Mouse (Mus musculus) mature B cell (primary cell): ENCODE measurements around the gene Ccnl2.
"Not testable (repeated sequence)": the region's sequence is repeated elsewhere in the genome, so short reads cannot be mapped to it uniquely, and the experiment has no call there.

Experiments
- in situ Hi-C: fragments of 300-500 bp; cut with MboI; formaldehyde crosslinking; loops from 2 replicates; pipeline ENCODE4 v1.14.3; 2019

Ccnl2 gene

DNA sequence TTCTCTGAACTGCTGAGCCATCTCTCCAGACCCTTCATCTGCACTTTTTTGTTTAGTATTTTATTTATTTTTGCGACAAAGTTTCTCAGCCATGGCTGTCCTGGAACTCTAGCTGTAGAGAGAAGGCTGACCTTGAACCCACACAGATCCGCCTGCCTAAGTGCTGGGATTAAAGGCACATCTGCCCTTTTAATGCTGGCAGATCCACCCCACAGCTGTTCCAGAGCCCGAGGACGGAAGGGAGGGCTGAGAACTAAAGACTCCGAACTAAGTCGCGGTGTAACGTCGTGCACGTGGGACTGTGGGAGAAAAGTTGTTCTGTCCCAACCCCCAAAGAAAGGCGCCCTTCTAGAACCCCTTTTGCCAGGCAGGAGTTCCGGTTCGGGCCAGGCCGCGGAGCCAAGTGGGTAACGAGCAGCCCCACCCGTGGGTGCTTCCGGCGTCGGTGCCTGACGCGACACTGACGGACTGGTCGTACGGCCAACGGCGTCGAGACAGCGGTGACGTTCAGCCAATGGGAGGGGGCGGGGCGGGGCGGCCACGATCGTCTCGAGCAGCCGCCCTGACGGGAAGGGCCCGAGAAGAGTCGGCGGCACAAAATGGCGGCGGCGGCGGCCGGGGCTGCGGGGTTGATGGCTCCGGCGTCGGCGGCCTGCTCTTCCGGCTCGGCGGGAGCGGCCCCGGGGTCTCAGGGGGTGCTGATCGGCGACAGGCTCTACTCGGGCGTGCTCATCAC lies at the start of gene Ccnl2:
Gene Ccnl2 (plus strand): TSS at position 561 of the 736 bp plus-strand sequence.
- in situ Hi-C loops = no loop called here

DNA sequence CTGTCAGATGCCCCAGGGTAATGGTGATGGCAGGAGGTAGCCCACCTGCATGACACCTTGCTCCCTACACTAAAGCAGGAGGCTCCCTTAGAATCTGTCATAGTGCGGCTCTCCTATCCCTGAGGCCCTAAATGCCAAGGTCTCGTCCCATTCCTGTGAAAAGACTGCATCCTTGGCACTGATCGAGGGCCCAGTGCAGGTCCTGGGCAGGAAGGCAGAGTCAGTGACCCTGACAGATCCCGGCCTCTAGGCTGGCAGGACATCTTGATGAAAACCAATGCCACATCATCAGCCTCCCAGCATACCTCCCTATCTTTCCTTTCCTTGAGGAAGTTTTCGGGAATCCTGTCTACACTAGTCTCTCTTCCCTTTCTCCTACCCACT lies 42.8 kb upstream of the Ccnl2 start:
- in situ Hi-C loops = loop anchor here (5.0 to 10.0 kb wide), 2 partner anchors 37 to 55 kb away; partner anchors contain the start of gene Tmem240

DNA sequence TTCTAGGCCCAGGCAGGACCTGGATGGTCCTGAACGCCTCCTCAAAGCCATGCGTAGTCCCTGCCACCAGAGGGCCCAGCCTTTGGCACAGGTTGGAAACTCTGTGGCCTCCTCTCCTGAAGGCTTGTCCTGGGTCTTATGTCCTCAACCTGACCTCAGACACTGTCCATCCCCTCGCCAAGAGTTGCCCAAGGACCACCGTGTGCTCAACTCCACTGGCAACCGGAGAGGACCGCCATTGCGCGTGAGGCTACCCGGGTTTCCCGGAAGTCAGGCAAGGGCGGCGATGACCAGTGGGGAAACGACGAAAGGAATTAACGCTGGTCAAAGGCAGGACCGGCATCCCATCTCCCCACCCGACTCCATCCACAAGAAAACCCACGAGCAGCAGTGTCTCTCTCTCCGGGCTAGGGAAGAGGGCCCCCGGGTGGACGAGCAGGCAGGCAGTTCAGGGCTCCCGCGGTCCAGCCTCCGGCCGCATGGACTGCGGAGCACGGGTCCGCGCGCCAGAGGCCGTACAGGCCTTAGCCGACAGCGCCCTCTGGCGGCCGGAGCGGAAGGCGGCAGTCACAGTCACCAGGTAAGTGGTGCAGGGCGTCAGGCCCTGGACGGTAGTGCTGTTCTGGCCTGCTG lies 42.3 kb upstream of the Ccnl2 start:
- in situ Hi-C loops = loop anchor here (5.0 to 10.0 kb wide), 2 partner anchors 38 to 55 kb away; partner anchors contain the start of gene Tmem240

DNA sequence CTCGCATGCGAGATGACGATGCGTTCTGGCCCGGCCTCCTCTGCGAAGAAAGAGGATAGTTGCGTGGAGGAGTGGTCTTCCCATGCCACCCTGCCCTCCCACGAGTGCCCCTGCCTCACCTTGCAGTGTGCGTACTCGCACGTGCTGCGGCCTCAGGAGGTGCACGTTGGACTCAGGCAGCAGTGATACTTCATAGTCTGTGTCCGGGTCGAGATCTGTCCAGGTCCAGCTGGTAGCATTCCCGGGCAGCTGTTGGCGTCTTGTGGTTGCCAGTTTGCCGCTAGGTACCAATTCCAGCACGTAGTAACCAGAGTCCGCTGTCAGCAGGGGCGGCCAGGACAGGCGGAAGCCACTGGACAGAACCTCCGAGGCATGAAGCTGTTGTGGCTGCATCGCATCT lies 41.7 kb upstream of the Ccnl2 start:
- in situ Hi-C loops = no loop called here

DNA sequence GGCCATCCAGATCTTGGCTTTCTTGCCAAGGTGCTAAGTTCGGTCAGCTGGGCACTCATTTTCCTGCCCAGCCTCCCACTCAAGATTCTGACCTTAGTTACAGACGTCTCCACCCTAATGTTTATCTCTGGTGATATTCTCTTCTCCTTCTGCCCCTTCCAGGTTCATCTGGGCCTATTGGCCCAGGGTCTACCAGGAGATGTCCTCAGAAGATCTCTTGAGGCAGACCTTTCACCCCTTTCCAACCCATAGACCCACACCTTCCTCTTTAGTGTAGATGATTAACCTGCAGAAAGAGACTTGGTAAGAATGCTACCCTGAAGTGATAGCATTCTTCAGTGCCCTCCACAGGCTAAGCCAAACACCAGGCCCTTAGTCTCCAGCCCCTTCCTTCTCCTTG lies 40.6 kb upstream of the Ccnl2 start:
- in situ Hi-C loops = no loop called here

DNA sequence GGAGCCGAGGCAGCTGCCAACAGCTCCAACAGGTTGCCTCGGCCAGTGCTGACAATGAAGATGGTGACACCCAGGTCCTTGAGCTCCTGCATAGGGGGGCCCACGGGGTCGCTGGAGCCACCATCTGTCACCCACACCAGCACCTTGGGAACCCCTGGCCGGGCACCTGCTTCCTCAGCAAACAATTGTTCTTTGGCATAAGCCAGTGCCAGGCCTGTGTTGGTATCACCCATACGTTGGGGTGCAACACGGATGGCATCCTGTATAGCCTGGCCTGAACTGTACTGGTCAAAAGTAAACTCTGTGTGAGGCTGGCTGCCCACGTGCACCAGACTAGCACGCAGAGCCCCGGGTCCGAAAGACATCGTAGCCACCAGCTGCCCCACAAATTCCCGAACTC lies 39.5 kb upstream of the Ccnl2 start:
- in situ Hi-C loops = no loop called here

DNA sequence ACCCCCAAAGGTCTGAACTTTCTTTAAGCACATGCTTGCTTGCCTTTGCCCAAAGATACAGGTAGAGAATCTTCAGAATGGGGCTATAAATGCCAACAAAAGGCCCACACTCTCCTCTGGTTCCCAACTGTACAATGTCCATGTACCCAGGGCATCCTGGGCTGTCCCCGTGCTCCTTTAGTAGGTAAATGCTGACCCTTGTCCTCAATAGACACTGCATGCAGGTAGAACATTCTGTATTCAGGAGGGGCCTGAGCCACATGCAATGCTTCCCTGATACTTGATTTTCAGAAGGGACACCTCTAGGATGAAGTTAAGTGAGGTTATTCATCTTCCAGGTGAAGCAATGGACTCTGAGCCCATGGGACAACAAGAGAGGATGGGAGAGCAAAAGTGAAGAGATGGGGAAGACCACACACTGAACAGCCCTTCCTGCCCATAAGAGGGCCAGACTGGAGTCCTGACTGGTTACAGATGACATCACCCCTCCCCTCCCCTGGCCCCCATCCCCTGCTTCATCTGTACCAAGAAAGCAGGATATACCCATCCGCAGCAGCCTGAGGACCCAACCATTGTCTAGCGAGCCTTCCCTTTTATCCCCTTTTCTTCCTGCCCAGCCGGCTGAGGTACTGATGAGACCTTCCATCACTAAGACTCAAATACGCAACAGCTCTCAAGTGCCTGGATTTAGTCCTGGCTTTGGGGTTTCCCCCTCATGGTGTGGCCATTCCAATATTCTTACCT lies 38.8 kb upstream of the Ccnl2 start:
- in situ Hi-C loops = no loop called here

DNA sequence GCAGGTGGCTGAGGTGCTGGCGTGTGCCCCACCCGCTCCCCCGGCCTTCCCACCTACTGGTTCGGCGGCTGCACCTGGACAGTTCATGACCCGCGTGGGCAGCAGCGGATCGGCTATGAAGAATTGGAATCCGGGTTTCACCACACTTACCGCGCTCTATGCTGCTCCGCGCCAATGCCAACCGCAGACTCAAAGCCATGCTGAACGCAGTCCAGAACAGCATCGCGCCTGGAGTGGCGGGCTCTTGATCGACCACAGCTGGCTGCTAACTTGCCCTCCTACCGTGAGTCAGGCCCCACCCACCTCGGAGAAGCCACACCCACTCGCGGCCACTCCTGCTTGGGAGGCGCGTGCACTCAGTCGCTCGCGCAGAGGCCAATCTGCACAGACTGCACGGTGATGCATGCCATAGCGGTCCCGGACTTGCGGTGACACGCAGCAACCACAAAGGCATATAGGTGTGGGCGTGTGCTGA lies 38.0 kb upstream of the Ccnl2 start, which contains the start of gene Vwa1:
Gene Vwa1 (minus strand): TSS at position 419 of the 475 bp plus-strand sequence.
- in situ Hi-C loops = no loop called here

DNA sequence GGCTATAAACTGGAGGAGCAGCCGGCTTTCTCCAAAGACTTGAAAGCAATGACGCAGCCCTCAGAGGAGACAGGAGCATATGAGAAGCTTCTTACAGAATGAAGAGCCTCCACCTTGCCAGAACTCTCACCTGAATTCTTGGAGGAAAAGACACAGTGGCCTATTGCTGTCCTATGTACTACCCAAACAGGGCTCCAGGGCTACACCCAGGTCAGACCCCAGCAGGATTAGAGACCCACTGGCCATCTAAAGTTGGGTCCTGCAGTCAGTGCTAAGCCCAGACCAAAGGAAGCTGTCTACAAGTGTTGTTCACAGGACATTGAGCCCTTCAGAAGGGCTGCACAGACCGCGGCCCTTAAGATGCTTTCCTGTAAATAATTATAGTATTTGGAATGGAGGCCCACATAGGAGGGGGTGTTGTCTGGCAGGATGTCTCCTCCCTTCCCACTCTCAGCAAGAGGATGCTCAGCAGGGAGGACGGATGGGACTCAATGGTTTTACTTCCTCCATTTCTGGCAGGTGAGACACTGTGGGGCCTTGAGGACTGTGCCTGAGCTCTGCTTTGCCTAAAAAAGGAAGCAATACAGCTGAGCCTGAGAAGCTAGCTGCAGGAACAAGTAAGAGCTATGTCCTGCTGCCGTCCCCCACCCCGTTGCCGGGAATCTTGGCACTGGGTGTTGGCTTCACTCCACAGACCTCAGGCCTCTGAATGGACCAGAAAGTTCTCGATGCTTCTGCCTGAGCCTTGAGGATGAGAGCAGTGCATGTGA lies 37.1 kb upstream of the Ccnl2 start:
- in situ Hi-C loops = no loop called here

DNA sequence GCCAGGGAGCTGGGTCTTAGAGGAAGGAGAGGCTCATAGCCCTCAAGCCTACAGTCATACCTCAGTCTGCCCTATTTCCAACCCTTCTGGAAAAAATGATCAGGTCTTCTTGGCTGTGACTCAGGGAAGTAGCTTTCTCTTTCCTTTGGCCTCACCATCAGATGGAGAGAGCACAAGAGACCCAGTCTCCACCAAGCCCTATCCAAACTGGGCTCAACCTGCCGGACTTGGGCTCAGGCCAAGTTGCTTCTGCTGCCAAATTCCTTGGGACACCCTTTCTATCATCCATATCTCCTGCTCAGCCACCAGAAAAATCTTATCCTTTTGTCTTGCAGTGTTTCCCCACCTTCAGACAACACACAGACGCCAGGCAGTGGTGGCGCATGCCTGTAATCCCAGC lies 36.4 kb upstream of the Ccnl2 start:
- in situ Hi-C loops = no loop called here

DNA sequence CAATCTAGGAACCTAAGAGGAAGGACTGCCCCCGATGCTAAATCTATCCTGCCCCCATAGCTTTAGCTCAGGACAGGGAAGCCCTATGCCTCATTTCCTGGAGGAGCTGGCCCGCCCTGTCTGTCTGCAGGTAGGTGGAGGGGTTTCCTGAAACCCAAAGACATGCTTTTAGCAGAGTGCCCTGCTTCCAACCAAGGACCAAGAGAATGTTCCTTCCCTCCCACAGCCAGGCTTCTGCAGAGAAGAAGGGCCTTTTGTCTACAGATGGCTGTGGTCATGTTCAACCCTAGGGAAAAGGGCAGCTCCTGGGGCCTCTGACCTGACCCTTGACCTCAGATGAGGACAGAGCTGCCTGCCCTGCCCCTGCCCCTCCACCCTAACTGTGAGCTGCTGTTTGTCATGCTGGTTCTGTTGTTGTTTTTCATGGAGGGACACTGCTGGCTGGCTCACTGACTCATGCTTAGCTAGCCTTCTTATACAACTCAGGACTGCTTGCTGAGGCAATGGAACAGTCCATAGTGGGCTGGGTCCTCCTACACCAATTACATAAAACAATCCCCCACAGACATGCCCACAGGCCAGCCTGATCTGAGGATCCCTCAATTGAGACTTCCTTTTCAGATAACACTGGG lies 35.5 kb upstream of the Ccnl2 start:
- in situ Hi-C loops = no loop called here

DNA sequence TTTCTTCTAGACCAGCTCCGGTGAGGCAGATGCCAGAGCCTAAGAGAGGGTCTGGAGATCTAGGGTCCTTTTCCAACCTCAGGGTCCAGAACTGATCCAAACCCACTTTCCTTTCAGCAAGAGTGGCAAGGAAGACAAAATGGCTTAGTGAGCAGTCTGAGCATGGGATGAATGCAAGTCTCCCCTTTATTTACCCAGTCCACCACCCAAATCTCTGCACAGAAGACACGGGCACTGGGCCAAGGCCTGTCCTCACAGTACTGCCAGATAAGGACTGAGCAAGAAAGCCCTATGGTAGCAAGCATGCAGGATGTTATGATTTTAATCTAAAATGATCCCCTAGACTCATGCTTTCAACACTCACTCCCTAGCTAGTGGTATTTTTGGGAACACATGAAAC lies 34.5 kb upstream of the Ccnl2 start:
- in situ Hi-C loops = no loop called here

DNA sequence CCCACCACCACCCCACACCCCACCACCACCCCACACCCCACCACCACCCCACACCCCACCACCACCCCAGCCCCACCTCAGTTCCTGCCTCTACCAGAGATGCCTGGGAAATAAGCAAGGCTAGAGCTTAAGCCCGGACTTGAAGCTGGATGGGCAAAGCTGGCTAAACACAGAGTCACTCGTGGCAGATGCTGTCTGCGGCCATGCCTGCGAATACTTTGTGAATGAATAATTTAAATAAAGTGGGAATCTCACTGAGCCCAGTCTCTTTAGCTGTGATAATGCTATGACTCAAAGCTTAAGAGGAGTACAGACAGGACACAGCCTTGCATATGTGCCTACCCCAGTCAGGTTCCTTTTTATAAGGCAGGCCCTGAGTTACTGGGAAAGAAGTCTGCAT lies 32.8 kb upstream of the Ccnl2 start:
- in situ Hi-C loops = no loop called here

DNA sequence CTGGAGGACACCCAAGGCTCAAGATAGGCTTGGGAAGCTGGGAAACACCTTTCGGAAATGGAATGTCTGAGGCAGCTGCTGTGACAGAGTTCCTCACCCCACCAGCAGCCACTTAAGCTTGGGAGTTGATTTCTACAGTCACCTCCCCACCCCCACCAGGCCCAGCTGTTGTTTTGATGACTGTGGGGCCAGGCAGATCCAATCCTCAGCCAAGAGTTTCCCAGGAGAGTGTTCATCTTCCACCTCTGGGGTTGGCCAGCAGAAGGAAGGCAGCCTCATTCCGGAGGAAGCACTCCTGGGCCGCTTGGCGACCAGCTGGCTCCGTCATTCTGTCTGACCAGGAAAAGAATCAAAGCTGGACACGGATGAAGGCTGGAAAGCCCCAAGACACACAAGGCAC lies 31.4 kb upstream of the Ccnl2 start:
- in situ Hi-C loops = no loop called here

DNA sequence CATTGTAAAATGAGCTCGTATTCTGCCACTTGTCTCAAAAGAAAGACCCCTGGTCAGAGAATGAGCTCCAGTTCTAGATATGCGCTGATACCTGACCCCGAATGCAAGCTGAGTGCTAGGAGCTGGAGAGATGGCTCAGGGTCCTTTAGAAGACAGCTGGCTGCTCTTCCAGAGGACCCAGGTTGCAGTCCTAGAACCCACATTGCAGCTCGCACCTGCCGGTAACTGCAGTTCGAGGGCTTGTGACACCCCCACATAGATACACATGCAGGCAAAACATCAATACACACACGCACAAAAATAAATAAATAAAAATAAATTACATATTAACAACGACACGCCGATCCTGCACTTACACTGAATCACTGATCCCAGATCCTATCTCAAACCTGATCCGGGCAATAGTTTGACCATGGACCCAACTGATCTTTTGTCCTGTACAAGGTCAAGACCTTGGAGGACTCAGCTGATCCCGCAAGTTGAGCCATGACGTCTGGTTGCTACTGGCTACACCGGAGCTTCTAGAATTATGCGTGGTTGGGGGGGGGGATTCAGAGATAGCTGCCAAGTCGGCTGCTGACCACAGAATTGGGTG lies 28.7 kb upstream of the Ccnl2 start:
- in situ Hi-C loops = no loop called here

DNA sequence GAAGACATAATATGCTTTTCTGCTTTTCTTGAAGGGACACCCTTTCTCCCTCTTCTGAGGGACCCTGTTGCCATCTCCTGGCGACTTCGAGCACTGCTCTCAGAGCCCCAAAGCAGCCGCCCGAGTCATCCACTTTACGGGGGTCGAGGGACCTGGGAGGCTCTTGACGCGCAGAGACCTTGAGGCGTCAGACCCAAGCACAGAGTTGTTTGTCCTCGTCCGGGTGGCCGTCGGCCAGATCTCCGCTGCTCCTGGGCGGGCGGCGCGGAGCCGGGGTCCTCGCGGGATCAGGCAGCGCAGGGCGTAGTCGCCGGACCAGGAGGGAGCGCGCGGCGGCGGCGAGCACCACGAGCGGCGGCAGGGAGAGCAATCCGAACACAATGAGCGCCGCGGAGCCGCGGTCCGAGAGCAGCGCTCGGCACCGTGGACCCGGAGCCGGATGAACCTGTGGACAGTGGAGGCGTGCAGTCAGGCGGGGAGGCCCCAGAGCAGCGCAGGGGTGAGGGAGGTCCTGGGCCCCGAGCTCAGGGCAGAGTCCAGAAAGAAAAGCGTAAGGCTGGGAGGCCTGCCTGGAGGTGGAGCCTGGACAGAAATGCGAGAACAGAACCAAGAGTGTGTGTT lies 28.1 kb upstream of the Ccnl2 start:
- in situ Hi-C loops = no loop called here

DNA sequence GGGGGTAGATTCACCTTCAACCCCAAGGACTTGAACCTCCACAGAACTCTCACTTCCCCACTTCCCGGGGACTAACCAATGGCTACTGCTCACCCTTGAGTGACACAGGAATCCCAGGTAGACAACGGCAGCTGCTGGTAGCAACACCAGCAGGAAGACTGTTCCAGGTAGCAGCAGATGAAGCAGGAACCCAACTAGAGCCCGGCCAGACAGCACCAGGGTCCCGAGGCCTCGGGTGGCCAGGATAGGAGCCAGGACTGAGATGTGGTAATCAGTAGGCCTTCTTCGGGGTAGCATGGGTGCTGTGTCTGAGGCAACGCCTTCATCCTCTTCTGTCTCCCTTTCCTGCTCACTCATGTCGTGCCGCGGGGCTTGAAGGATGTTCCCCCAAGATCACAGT lies 27.0 kb upstream of the Ccnl2 start:
- in situ Hi-C loops = no loop called here

DNA sequence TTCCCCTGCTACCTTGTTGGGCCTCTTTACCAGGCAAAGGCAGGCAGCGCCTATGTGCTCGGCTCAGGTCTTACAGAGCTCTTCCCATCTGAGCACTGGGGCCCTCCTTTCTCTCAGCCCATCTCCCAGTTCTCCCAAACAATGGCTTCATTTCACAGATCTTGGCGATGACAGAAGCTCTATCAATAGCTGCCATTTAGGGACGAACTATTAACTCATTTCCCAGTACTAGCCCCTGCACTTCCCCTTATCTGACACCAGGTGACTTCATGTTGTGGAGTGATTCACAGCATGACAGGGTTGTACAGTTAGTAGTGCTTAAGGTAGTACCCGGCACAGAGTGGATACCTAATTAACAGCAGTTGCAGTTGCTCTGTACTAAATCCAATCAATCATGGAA lies 26.5 kb upstream of the Ccnl2 start, which contains the start of gene Tmem88b:
Gene Tmem88b (minus strand): TSS at position 56 of the 400 bp plus-strand sequence.
- in situ Hi-C loops = no loop called here

DNA sequence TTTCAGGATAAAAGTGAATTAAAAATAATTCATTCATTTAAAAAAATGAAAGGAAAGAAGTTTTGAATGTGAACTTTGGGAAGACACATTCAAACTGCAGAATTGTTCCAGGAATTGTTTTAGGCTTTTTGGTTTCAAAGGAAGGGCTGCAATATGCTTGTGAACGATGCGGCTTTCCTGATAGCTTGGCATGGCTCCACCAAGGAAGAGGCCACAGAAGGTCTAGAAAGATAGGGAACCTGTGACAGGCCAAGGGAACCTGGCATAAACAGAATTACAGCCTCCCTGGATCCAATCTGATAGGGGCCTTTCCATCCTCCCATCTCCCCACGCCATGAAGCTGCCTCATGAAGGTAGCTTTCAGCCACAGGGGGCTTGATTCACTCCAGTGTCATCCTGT lies 24.0 kb upstream of the Ccnl2 start:
- in situ Hi-C loops = no loop called here

DNA sequence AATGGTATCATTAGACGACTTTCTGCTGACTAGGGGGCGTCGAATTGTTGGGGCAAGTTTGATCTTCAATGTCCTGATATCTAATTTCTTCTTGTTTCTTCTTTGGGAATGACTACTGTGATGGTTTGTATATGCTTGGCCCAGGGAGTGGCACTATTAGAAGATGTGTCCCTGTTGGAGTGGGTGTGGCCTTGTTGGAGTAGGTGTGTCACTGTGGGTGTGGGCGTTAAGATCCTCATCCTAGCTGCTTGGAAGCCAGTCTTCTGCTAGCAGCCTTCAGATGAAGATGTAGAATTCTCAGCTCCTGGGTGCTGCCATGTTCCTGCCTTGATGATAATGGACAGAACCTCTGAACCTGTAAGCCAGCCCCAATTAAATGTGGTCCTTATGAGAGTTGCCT lies 23.5 kb upstream of the Ccnl2 start:
- in situ Hi-C loops = not testable (repeated sequence)
